Mouse (Mus musculus) adrenal gland, postnatal 36 days (tissue): Measurements from ENCODE around the gene Engase. TPM values are rescaled to one million over a fixed set of nuclear protein-coding genes. Genes with fewer than 3 reads are reported as not detected.

Source experiments
- DNase-seq, 2 experiments: peaks; one replicate each; pipeline ENCODE4 v3.0.0; 2021; ENCODE audit warnings: mixed read lengths in 1 of 2
- long read RNA-seq, 2 experiments: library from polyadenylated mRNA; stranded (forward); transcript quantifications; one replicate each; pipeline ENCODE4 v2.0.0; 2021; ENCODE audit warnings: borderline sequencing depth in 2 of 2
- total RNA-seq, 2 experiments: library from RNA; stranded (reverse); gene quantifications; 2 replicates each; pipeline ENCODE4 v1.2.3; 2021

Engase gene
- 10 to 100 TPM; 10.3 to 20.7 TPM for total RNA-seq
- long read RNA-seq, experiment 1, full-length matches to known transcripts = 18 of 40 reads
- long read RNA-seq, experiment 1, partial matches to known transcripts = 6 of 40 reads
- long read RNA-seq, experiment 1, other reads (novel, unspliced or antisense) = 16 of 40 reads
- long read RNA-seq, experiment 2, full-length matches to known transcripts = 3 of 9 reads
- long read RNA-seq, experiment 2, partial matches to known transcripts = 1 of 9 reads
- long read RNA-seq, experiment 2, other reads (novel, unspliced or antisense) = 5 of 9 reads

DNA sequence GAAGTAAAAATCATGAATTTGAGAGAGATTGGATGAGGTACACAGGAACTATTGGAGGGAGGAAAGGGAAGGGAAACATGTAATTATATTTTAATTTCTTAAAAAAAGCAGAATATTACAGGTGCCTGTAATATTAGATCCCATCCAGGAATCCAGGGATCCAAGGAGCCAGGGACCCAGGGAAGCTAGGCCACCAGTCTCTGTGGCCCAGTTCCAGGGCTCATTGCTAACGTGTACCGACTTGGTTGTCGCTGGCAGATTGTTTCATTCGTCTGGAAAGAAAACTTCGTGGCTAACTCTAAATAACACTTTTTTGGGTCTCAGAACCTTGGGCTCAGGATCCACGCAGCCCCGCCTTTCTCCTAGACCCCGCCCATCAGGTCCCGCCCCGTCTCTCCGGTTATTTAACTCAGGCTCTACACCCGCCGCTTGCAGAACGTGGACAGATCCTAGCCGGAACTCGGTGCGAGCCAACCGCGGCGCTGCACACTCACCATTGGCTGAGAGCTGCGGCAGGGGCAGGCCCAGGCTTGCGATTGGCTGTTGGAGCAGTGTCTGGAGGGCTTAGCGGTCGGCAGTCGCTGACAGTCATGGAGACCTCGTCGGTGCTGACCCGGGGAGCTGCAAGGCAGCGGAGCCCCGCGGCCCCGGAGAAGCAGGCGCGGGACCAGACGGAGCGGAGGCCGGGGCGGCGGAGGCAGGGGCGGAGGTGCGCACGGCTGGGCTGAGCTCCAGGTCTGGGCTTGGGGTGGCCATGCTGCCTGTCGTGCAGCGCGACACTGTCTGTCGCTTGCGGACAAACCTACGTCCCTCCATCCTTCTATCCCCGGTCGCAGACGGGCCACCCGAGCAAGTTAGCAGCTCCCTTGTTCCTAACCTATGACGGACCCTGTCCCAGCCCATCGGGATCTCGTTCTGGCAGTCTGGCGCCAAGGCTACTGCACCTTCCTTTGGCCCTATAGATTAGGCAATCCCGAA is at the start of gene Engase:
TSS of gene Engase (plus strand) at position 434 of the 978 bp plus-strand sequence.
- peak; percentile 98 to 99 for DNase-seq

DNA sequence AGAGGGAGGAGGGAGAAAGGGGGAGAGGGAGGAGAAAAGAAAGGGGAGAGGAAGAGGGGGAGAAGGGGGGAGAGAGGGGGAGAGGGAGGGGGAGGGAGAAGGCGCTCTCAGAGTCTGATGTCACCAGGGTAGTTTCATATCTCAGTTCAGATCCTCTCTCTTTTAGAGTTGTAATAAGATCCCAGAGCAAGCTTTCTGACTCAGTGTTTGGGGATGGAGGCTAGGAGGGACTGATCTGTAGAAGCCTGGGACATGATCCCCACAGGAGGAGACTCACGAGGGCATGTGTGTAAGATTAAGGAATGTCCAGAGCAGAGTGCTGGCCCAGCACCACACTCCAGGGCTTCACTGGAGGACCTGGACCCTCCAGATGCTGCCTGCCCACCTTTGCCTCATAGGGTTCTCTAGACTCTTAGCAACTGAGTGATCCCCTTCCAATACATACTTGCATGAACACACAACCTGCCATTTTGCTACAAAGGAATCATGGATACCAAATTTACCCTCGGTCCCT is 49.3 kb upstream of the Engase start:
- no peak for DNase-seq

GRCm38 (mm10) chr11:118427986-118428385 is 48.6 kb upstream of the Engase start, which contains the start of gene C1qtnf1:
Gene C1qtnf1 (plus strand): TSS chr11:118428203.
- DNase-seq = peak in 1 of 2 experiments; percentile 28

DNA sequence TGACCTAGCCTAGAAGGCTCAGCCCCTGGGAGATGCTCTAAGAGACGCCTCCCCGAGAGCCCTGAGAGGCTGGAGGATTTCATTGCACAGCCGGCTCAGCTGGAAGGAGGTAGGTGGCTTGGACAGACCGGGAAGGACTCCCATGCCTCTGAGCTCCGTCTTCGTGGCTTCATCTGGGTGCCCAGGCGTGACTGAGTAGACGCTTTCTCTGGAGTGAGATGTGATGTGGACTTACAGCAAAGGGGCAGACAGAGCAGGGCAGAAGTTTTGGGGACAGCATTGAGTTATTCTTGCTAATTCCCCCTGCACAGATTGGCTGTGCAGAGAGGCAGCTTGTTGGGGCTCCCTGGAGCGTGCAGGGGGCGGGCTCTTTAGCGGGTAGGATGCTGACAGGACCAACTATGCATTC is 48.2 kb upstream of the Engase start:
- DNase-seq = peak in 1 of 2 experiments; percentile 47

- DNase-seq = peak in 1 of 2 experiments; percentile 35
Observed at GRCm38 (mm10) chr11:118428944-118429709, 47.5 kb upstream of the Engase start.

DNA sequence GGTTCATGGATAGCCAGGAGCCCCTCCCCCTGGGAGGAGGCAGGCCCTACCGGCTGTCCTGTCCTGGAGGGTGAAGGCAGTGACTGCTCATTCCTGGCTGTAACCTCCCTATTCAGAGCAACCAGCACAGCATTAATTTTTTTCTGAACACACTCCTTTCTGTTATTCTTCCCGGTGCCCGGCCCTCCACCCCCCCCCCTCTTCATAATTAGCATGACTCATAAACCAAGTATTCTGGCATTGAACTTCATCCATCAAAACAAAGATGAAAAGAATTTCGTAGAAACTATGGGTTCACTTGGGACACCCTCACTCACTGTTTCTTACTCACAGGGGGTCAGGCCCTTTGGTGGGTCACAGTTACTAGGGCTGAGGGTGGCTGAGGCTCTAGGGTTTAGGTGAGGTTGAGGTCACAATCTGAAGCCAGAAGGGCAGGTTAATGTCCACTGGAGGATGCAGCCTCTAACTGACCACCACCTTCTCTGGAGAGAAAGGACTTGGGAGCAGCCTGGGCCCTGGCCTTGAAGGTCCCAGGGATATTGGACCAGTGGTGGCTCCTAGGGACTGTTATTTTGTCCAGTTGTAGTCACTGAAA is 46.2 kb upstream of the Engase start:
- peak; percentile 28 to 38 for DNase-seq

GRCm38 (mm10) chr11:118431100-118431948 is 45.3 kb upstream of the Engase start:
- DNase-seq = peak in 1 of 2 experiments; percentile 29

DNA sequence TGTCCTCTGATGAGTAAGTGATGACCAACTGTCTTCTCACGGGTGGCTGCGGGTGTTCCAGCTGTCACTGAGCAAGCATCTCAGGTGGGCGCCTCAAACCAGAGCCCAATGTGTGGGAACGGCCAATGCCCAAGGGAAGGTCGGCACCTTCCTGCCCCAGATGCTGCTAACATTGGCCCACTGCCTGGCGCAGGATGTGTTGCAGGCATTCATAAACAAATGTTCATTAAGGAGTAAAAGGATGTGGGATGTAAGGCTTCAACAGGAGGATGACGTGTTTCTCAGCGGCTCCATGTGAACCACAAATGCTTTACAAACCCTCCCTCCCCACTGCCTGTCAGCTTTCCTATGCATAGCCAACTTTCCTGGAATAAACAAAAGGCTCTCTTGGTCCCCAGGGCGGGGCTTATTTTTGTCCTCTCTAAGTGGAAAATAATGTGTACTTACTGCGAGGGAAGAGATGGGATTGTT is 43.2 kb upstream of the Engase start:
- no peak for DNase-seq

GRCm38 (mm10) chr11:118434093-118434492 is 42.5 kb upstream of the Engase start:
- no peak for DNase-seq

- DNase-seq = no peak
Observed at GRCm38 (mm10) chr11:118436471-118436935, 40.1 kb upstream of the Engase start.

DNA sequence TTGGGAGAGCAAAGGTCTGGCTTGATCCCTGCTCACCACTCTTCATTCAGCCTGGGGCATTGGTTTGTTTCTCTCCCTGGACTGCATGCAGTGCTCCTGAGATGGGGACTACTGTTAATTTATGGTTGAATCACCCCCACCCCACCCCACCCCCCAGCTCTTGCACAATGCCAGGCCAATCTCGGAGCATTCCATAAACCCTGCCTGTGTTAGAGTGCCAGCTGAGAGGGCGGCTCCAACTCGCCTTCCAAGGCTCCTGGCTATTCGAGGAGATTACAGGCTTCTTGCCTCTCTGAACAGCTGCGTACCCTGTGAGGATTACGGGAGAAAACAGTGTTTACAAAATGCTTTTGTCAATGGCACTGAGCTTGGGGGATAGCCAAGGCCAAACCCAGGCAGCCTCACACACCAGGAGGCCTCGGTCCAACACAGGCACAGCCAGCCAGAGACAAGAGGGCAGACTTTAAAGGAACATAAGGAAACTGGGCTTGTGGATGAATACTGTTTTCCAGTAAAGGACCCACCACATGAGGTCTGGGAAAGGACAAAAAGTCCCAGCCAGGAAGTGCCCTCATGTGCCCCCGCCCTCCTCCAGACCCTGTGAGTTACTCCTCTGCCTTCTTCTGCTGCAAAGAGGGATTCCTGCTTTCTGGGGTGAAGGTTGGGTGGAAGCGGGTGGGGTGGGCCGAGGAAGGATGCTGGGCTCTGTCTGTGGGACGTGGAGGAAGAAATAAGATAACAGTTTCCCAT is 37.8 kb upstream of the Engase start:
- DNase-seq = peak; percentile 48 to 56

DNA sequence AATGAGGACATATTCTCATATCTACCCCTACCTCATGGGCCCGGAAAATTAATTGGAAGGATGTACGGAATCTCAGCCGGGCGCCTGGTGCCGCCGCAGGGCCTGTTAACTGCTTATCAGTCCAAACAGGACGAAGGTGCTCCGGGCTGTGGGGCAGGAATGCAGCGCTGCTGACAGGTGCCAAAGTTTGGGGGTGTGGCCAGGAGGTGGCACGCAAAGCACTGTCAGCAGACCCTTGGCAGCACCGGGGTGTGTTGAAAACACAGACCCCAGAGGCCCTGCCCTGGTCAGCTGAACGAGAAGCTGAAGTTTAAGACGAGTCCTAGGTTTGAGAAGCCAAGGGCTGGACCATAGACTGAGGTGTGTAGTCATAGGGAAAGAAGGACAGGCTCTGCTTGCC is 33.9 kb upstream of the Engase start:
- no peak for DNase-seq

DNA sequence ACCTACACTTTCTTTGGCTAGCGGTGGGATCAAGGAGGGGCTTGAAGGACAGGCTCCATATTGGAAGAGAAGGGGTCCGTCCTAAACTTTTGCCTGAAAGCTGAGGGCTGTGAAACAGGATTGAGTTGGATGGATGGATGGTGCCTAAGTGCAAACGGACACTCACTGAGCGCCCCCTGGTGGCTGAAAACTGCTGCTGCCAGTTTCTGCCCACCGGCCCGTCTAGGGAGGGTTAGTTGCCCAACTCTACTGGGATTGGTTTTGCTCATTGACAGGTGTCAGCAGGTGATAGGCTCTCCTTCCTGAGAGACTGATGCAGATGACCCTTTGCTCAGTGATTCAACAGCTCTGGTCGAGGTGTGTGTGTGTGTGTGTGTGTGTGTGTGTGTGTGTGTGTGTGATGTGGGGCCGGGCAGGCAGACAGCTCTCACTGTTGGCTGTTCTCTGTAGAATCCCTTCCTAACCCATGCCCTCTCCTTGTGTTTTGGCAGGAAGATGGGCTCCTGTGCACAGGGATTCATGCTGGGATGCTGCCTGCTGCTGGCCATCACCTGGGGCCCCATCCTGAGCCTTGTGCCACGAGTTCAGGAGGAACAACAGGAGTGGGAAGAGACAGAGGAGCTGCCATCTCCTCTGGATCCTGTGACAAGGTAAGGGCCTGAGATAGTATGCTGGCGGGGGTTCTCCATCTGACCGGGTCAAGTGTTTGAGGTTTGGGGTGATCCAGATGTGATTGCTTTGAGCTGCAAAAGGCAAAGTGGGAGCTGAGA is 33.2 kb upstream of the Engase start:
- peak; percentile 83 to 87 for DNase-seq

DNA sequence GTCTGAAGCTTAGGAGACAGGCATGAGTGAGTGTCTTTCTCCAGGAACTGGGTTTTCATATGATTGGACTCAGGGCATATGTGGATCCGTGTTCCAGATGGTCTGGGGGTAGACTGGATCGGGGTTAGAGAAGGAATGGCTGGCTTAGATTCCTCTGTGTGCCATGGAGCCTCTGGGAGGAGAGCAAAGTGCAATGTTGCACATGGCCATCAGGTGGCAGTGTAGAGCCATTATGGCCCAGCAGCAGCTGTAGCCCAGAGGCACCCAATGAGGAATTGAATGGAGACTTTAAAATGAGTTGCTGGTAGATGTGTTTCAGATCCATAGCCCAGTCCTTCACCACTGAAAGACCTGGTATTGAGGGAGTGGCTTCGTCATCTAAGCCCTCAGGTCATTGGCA is 30.8 kb upstream of the Engase start:
- peak; percentile 78 to 80 for DNase-seq

GRCm38 (mm10) chr11:118447346-118447745 is 29.3 kb upstream of the Engase start:
- no peak for DNase-seq

DNA sequence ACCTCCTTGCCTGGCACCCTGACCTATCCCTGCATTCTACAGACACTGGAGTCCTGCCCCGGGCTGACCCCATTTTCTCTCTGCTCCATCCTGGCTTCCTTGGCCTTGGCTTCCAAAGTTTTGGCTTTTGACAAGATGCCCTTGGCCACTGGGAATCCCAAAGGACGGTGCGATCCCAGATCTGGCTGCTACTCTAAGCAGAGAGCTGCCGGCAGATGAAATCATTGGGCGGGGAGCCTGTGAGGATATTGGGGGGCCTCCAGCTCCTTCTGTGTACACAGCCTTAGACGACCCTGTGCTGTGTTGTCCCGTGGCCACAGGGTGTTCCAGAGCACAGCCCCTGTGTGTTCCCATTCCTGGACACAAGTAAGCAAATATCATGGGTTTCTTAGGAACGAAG is 28.2 kb upstream of the Engase start:
- peak in 1 of 2 experiments; percentile 33 for DNase-seq

- DNase-seq = peak; percentile 58 to 67
Observed at GRCm38 (mm10) chr11:118451211-118451610, 25.4 kb upstream of the Engase start.

- DNase-seq = peak in 1 of 2 experiments; percentile 53
Observed at GRCm38 (mm10) chr11:118452955-118453354, 23.7 kb upstream of the Engase start.
